Mouse (Mus musculus) megakaryocyte progenitor cell, adult 5-6 weeks (primary cell): Measurements from ENCODE around the gene Egflam. TPM values are rescaled to one million over a fixed set of nuclear protein-coding genes. Genes with fewer than 3 reads are reported as not detected.

Experiments used
- ATAC-seq: replicated peaks from 2 replicates; pipeline ENCODE4 v1.8.0; 2016; ENCODE audit warnings: mild to moderate bottlenecking, moderate TSS enrichment, inconsistent platforms; ENCODE audit not compliant: poor library complexity
- total RNA-seq, 2 experiments: library from RNA; stranded (forward) in 1 of 2; stranded (reverse) in 1 of 2; fragments of 157-497, 149-512 nt in 1 of 2; fragments of 200-1000 nt in 1 of 2; gene quantifications; 2 replicates each; pipeline versions ENCODE4 v1.2.3 to v1.2.4; 2015 to 2017

The Egflam gene
- total RNA-seq, 2 experiments from 2014 or later, result not detected

GRCm38 (mm10) chr15:7222809-7223208 is 175.4 kb downstream of the Egflam start:
- ATAC-seq, result no peak

GRCm38 (mm10) chr15:7217273-7217598 is 181.0 kb downstream of the Egflam start:
- no peak for ATAC-seq

GRCm38 (mm10) chr15:7216581-7217272 is 181.5 kb downstream of the Egflam start:
- peak; percentile 96 for ATAC-seq

GRCm38 (mm10) chr15:7215845-7216244 is 182.3 kb downstream of the Egflam start:
- no peak for ATAC-seq

GRCm38 (mm10) chr15:7213683-7214082 is 184.5 kb downstream of the Egflam start:
- no peak for ATAC-seq

- ATAC-seq, result no peak
These were observed 190.0 kb downstream of the Egflam start for GRCm38 (mm10) chr15:7208180-7208579.

GRCm38 (mm10) chr15:7207292-7207691 is 190.9 kb downstream of the Egflam start:
- ATAC-seq, result no peak

- ATAC-seq, result no peak
These were observed 192.1 kb downstream of the Egflam start for GRCm38 (mm10) chr15:7206110-7206509.

- ATAC-seq, result no peak
These were observed 193.3 kb downstream of the Egflam start for GRCm38 (mm10) chr15:7204917-7205316.

- ATAC-seq, result no peak
These were observed 194.4 kb downstream of the Egflam start for GRCm38 (mm10) chr15:7203606-7204330.

GRCm38 (mm10) chr15:7202981-7203380 is 195.2 kb downstream of the Egflam start:
- no peak for ATAC-seq

- no peak for ATAC-seq
These were observed 196.5 kb downstream of the Egflam start for GRCm38 (mm10) chr15:7201421-7202380.

- no peak for ATAC-seq
These were observed 197.9 kb downstream of the Egflam start for GRCm38 (mm10) chr15:7200286-7200685.

- no peak for ATAC-seq
These were observed 199.4 kb downstream of the Egflam start for GRCm38 (mm10) chr15:7198816-7199215.

GRCm38 (mm10) chr15:7197652-7198445 is 200.3 kb downstream of the Egflam start:
- no peak for ATAC-seq

- ATAC-seq, result no peak
These were observed 203.4 kb downstream of the Egflam start for GRCm38 (mm10) chr15:7194748-7195221.

GRCm38 (mm10) chr15:7194147-7194720 is 204.0 kb downstream of the Egflam start:
- no peak for ATAC-seq

- no peak for ATAC-seq
These were observed 205.6 kb downstream of the Egflam start for GRCm38 (mm10) chr15:7192582-7192981.

GRCm38 (mm10) chr15:7191074-7191473 is 207.1 kb downstream of the Egflam start:
- ATAC-seq, result no peak
